Mouse (Mus musculus) spleen, adult 2 months (tissue): ENCODE data around the gene Pbdc1. TPM values are rescaled to one million over a fixed set of nuclear protein-coding genes. Genes with fewer than 3 reads are reported as not detected.
"Not testable (repeated sequence)": the region's sequence is repeated elsewhere in the genome, so short reads cannot be mapped to it uniquely, and the experiment has no call there.

Experiments used
- DNase-seq, 2 experiments: peaks; one replicate each; pipeline versions ENCODE4 v3.0.0 to v3.0.0-alpha.2; 2012 to 2021; ENCODE audit warnings: low spot score in 2 of 2, low read depth in 1 of 2
- H3K27ac ChIP-seq: fragments of 200-500 bp; 2 replicates; pipeline ENCODE4 v1.5.1; 2012; ENCODE audit warnings: low read length, inconsistent platforms; ENCODE audit not compliant: insufficient read depth
- H3K27me3 ChIP-seq: fragments of 200-500 bp; 2 replicates; pipeline ENCODE4 v1.6.1; 2012; ENCODE audit warnings: mild to moderate bottlenecking, moderate library complexity, low read length, inconsistent platforms; ENCODE audit not compliant: control insufficient read depth, insufficient read depth
- H3K36me3 ChIP-seq: fragments of 200-500 bp; 2 replicates; pipeline ENCODE4 v1.6.1; 2012; ENCODE audit warnings: mild to moderate bottlenecking, low read length, inconsistent platforms; ENCODE audit not compliant: control insufficient read depth, insufficient read depth
- H3K4me1 ChIP-seq: fragments of 200-500 bp; 2 replicates; pipeline ENCODE4 v1.6.1; 2011; ENCODE audit warnings: inconsistent platforms; ENCODE audit not compliant: control insufficient read depth, insufficient read depth, insufficient read length
- H3K4me3 ChIP-seq: fragments of 200-500 bp; 2 replicates; pipeline ENCODE4 v1.5.1; 2011; ENCODE audit warnings: mild to moderate bottlenecking, inconsistent platforms; ENCODE audit not compliant: insufficient read depth, insufficient read length; ENCODE audit errors: extremely low read depth
- CTCF ChIP-seq: fragments of 200-500 bp; IDR thresholded peaks from 2 replicates; pipeline ENCODE4 v1.5.1; 2011; ENCODE audit warnings: mild to moderate bottlenecking, inconsistent platforms; ENCODE audit not compliant: insufficient read depth, insufficient read length, insufficient replicate concordance; ENCODE audit errors: extremely low read depth
- POLR2A ChIP-seq: fragments of 200-500 bp; IDR thresholded peaks from 2 replicates; pipeline ENCODE4 v1.6.1; 2011; ENCODE audit warnings: low read depth, low read length, inconsistent platforms
- WGBS: fragments of 180-500 bp; shearing (Covaris S2); methylation state at CpG from one replicate; pipeline ENCODE4 v1.1.7; 2018; 5-methylcytosine and 5-hydroxymethylcytosine counted together
- polyA plus RNA-seq: library from polyadenylated mRNA; depleted of rRNA; stranded (reverse); fragments of >200 nt; gene quantifications from 2 replicates; pipeline ENCODE4 v1.2.3, GENCODE M21; 2012; rRNA removed

The Pbdc1 gene
- polyA plus RNA-seq = 4.8 and 5.0 TPM in 2 replicates

DNA sequence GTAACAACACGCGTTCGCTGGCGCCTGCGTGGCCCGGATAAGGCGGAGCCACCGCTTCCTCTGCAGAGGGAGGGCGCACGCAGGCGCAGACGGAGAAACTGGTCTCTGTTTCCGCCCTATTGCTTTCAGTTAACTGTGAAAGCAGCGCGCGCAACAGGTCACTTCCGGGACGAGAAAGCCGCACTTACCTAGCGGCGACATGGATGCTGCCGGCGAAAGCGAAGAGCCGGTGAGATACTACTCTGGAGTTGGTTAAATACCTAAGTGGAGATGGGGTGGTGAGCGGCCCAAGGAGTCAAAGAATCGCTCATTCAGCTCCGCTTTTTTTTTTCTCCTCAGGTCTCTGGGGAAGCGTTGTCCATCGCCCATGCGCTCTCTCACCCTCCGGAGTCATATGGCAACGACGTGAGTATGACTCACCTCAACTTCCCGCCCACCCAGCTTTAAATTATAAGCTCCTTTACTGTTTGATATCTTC is at the start of gene Pbdc1:
TSS of gene Pbdc1 (plus strand) at position 142 of the 478 bp plus-strand sequence.
- DNase-seq = peak; percentile 82 to 85
- peak within 1 kb of the TSS; percentile 81 for H3K4me3 ChIP-seq
- TF ChIP-seq POLR2A (peak; percentile 31), CTCF (no peak)
- no peaks in the 10 kb centered on the region for H3K27me3 ChIP-seq
- 3% methylated on average over 35 of the region's 35 CpGs for WGBS
- no peaks in the 10 kb centered on the region; the same call in 1 of the 2 replicates for H3K36me3 ChIP-seq
- H3K27ac ChIP-seq = peak within 1 kb of the TSS; percentile 86
- H3K4me1 ChIP-seq = no peaks in the 10 kb centered on the region

DNA sequence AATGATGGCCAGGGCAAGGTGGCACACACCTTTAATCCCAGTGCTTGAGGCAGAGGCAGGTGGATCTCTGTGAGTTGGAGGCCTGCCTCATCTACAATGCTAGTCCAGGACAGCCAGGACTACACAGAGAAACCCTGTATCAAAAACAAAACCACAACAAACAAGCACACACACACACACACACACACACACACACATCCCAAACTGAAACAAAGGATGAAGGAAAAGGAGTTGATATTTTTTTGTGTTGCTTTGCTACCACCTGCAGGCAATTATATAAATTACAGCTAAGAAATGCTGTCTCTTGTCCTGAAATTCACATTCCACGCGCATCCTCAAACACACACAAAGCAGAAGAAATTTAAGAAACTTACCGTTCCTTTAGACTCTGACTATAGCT is 41.9 kb upstream of the Pbdc1 start:
- Histone ChIP-seq H3K36me3 (no peaks in the 10 kb centered on the region), H3K27me3 (no peaks in the 10 kb centered on the region), H3K4me3 (no peak overlapping the region), H3K4me1 (no peaks in the 10 kb centered on the region), H3K27ac (no peak overlapping the region)
- TF ChIP-seq POLR2A (no peak), CTCF (no peak)
- DNase-seq = no peak
- WGBS = 82% methylated on average over 3 of the region's 3 CpGs

DNA sequence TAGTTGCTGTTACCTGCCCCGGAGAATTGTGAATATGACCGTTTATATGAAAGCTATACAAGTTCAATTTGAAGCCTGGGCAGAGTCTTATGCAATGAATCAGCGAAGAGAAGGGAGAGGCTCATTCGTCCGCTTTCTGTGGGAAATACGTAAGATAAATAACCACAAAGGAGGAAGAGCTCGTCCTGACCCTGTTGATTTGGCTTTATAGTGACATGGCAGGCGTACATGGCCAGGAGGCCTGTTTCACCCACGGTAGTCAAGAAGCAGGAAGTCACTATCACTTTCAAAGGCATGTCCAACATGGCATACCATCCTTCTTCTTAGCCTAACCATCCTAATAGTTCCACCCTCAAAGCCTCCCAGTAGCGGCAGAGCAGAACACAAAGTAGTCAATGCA is 15.3 kb upstream of the Pbdc1 start:
- Histone ChIP-seq H3K27ac (peak overlapping the region; percentile 64), H3K27me3 (no peaks in the 10 kb centered on the region), H3K4me1 (no peaks in the 10 kb centered on the region; the same call in 1 of the 2 replicates), H3K36me3 (peaks cover 5% of the 10 kb centered on the region), H3K4me3 (no peak overlapping the region)
- no peak for DNase-seq
- TF ChIP-seq POLR2A (no peak), CTCF (no peak)
- 63% methylated on average over 10 of the region's 10 CpGs for WGBS

DNA sequence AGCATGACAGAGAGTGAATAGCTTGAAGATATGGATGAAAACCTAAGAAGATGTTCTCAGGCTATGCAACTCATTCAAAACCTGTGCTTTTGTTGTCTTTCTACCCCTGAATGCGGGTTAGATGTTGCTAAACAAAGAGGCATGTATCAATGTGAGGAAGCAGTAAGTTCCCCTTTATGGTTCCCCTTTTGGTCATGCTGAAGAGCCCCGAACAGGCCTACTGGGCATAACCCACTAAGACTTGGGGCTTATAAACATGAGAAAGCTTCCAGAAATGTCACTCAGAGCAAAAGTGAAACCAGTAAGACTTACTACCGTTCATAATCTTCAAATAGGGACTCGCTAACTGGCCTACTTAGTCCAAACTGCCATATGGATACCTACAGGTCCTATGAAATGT is 14.8 kb upstream of the Pbdc1 start:
- H3K4me3 ChIP-seq = no peak overlapping the region
- H3K27ac ChIP-seq = peak overlapping the region; percentile 64; the same call in 1 of the 2 replicates
- peak; percentile 3 to 55 for DNase-seq
- TF ChIP-seq CTCF = no peak
- TF ChIP-seq POLR2A = no peak
- 18% methylated on average over 4 of the region's 4 CpGs for WGBS
- no peaks in the 10 kb centered on the region for H3K27me3 ChIP-seq
- H3K36me3 ChIP-seq = peaks cover 3% of the 10 kb centered on the region; the same call in 1 of the 2 replicates
- H3K4me1 ChIP-seq = no peaks in the 10 kb centered on the region; the same call in 1 of the 2 replicates

DNA sequence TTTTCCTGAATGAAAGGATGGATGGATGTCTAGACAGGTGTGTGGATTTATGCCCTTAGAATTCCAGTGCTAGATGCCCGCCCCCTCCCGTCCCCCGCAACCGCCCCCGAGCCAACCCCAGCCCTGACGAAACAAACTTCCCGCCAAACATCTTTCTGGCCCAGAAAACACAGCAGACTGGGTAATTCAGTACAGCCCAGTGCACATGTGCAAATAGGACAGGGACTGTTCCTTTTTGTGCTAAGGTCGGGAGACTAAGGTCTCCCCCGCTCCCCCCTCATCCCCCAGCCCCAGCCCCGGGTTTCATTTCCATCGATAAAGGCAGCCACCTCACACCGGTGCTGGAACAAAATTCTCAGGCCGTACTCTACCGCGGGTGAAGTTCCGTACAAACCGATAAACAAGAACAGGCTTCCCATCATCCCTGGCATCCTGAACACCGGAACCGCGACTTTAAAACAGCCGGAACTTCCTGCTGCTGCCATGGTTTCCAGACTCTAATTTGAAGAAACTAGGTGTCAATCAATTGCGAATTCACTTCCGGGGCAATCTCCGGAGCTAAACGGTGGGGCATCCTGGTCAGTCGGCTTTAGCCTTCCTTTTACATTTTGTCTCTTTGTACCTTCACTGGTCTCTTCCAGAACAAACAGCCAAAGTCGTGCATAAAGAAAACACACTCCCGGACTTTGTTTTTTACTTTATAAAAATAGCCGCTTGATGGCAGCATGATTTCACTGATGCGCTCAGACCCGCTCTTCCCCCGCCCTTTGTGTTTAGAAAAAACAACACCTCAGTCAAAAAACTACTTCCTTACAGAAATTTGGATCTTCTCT is 9.7 kb upstream of the Pbdc1 start:
- DNase-seq = peak; percentile 49 to 61
- H3K27ac ChIP-seq = peak overlapping the region; percentile 62
- H3K27me3 ChIP-seq = no peaks in the 10 kb centered on the region
- no peak for TF ChIP-seq POLR2A
- peak; percentile 26; the same call in 1 of the 2 replicates for TF ChIP-seq CTCF
- peak overlapping the region; percentile 63 for H3K4me3 ChIP-seq
- peaks cover 2% of the 10 kb centered on the region; the same call in 1 of the 2 replicates for H3K36me3 ChIP-seq
- WGBS = under 1% methylated on average over 32 of the region's 32 CpGs
- H3K4me1 ChIP-seq = no peaks in the 10 kb centered on the region; the same call in 1 of the 2 replicates

DNA sequence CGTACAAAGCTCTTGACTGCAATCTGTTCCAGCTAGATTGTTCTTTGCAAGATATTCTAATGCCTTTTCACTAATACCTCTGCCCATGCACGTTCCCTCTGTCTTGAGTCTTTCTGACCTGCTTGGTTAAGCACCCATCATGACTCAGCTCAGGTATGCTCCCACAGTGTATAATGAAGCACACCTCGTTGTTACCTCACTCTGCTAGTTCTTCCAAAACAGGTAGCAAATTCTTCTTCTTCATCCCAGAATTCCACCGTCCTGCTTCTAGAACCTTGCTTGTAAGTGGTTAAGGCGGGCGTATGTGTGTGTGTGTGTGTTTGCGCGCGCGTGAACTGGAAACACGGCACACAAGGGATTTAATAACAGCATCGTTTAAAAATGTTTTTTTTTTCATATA is 405 bp upstream of the Pbdc1 start:
- Histone ChIP-seq H3K27me3 (no peaks in the 10 kb centered on the region), H3K4me1 (no peaks in the 10 kb centered on the region), H3K27ac (no peak overlapping the region), H3K4me3 (peak overlapping the region; percentile 25), H3K36me3 (no peaks in the 10 kb centered on the region; the same call in 1 of the 2 replicates)
- TF ChIP-seq CTCF (no peak), POLR2A (no peak)
- 8% methylated on average over 12 of the region's 12 CpGs for WGBS
- no peak for DNase-seq

DNA sequence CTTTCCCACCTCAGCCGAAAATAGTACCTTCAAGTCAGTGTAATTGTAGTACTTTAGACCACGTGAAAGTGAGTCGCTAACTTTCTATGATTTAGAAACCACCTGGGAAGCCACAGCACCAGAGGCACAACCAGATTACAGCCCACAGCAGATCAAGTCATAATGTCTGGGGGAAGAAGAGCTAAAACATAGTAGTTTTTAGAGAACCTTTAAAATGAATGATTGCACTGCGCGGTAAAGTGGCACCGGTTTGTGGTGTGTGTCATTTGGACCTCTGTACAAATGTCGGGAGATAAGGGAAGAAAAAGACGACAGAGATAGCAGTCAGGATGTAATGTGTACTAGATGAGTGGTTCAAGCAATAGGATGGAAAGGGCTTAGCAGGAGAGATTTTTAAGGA is 540 bp downstream of the Pbdc1 start:
- Histone ChIP-seq H3K4me1 (no peaks in the 10 kb centered on the region), H3K4me3 (peak overlapping the region; percentile 81), H3K27ac (peak overlapping the region; percentile 86; the same call in 1 of the 2 replicates), H3K36me3 (no peaks in the 10 kb centered on the region; the same call in 1 of the 2 replicates), H3K27me3 (no peaks in the 10 kb centered on the region)
- no peak for DNase-seq
- no peak for TF ChIP-seq CTCF
- WGBS = 4% methylated on average over 8 of the region's 8 CpGs

DNA sequence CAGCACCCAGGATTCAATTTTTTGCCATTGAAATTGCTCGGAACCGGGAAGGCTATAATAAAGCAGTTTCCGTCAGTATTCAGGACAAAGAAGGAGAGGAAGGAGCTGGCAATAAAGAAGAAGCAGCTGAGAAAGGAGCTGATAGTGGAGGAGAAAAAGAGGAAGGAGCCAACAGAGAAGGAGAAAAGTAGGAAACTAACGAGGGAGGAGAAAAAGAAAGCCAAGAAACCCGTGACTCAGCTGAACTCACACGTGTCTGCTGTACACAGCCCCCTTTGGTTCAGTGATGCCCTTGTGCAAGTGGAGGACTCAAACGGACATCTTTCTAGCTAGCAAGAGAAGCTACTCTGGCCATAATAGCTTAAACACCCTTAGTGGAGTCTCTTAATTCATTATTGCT is 3.5 kb downstream of the Pbdc1 start:
- WGBS = 87% methylated on average over 7 of the region's 7 CpGs

More for the DNA sequence above, 3.5 kb downstream of the Pbdc1 start:
- not testable (repeated sequence) for DNase-seq, H3K4me3 ChIP-seq, H3K4me1 ChIP-seq, H3K27ac ChIP-seq, H3K27me3 ChIP-seq, H3K36me3 ChIP-seq
